Mouse (Mus musculus) cortical plate, adult 2 months (tissue): ENCODE measurements at regions not wholly inside any gene's neighbourhood (a gene's known extent, or its start where the extent isn't known, plus 50 kb on each side); places are given as distances from the start of the nearest gene placed in this dataset.

Experiments used
- CTCF ChIP-seq: fragments of 200-500 bp; IDR thresholded peaks from 2 replicates; pipeline ENCODE4 v1.5.1; 2011; ENCODE audit warnings: mild to moderate bottlenecking, control low read depth, low read length; ENCODE audit not compliant: insufficient read depth; ENCODE audit errors: extremely low read depth
- POLR2A ChIP-seq: fragments of 200-500 bp; IDR thresholded peaks from 2 replicates; pipeline ENCODE4 v1.6.1; 2011; ENCODE audit warnings: mild to moderate bottlenecking, low read length, control low read depth; ENCODE audit not compliant: insufficient read depth; ENCODE audit errors: extremely low read depth

DNA sequence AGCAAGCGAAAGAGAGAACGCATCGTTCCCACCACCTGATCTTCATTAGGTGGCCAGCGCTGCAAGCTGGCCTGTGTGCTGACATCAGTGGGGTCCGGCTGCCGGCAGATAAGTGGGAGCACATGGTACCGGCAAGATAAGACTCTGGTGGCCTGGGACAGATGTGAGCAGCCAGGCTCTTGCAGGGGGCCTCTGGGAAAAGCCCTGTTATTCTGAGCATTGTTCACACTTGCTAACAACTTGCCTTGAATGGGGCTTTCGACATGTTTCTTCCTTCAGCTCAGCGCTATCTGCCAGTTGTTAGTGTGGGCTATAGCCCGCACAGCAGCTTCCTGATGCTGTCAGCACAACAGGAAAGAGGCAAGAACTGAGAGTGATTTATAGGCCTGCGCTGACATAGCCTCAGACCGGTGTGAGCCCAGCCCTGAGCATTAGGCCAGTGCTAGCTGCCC lies 57.9 kb upstream of the Runx1 start:
- no peak for TF ChIP-seq CTCF
- TF ChIP-seq POLR2A = no peak
